In genomic region chr11:59600872-59601271, GRCm38 (mm10) we compare ENCODE assay signal across 30 mouse cellular contexts. TPM values are rescaled to one million over a fixed set of nuclear protein-coding genes. Genes with fewer than 3 reads are reported as not detected.
DNase-seq lines count a peak whose midpoint lies in the region; ATAC-seq and TF ChIP-seq lines count a peak whose summit lies in the region.
"Had no signal": no experiment of that assay in that cellular context is flagged by ENCODE, and none has a peak within 500 bp of the region (broad histone marks: within the 10 kb centered on the region; RNA-seq: fewer than 3 reads in every experiment).

No protein-coding gene starts in this region.

- no peak overlapping the region for H3K4me2 ChIP-seq in lung, postnatal 0 days (replicated peaks; ENCODE audit: low read depth, low read length)
- H3K4me2 ChIP-seq: liver, embryonic 11.5 days; midbrain, embryonic 12.5 days; stomach, embryonic 15.5 days had no signal

- no peak for TF ChIP-seq CTCF in lung, postnatal 0 days (IDR thresholded peaks at IDR 0.05)
- TF ChIP-seq CTCF in lung, adult 2 months (IDR thresholded peaks at IDR 0.05; ENCODE audit: insufficient read depth, low read length): no peak

- H3K9me3 ChIP-seq in lung, postnatal 0 days (ENCODE audit: low read length): no peaks in the 10 kb centered on the region
- H3K9me3 ChIP-seq: forebrain, embryonic 10.5 days; midbrain, embryonic 12.5 days; stomach, embryonic 15.5 days had no signal

- DNase-seq in lung, postnatal 0 days (ENCODE audit: low spot score): peak; percentile 44
- no peak for DNase-seq in lung, adult 2 months
- DNase-seq in urinary bladder, postnatal 14 days (ENCODE audit: low spot score): peak; percentile 58
- DNase-seq in urinary bladder, adult 2 months (ENCODE audit: low spot score): no peak
- DNase-seq in fibroblast of lung, adult 2 months (ENCODE audit: low read depth): peak; percentile 75
- no peak for DNase-seq in testis, postnatal 14 days (ENCODE audit: low spot score)
- no peak for DNase-seq in adrenal gland, postnatal 10 days
- DNase-seq: adrenal gland, postnatal 25 days; B cell, adult 2 months; cerebellum, adult 18-20 months; cerebellum, postnatal 25 days; embryo, embryonic 11 days; gastrocnemius, postnatal 14 days had no signal

- ATAC-seq in lung, postnatal 0 days: peak; percentile 55; the same call in 1 of the 2 replicates
- ATAC-seq: hindbrain, embryonic 16.5 days; intestine, embryonic 16.5 days had no signal

- TF ChIP-seq EP300 in lung, postnatal 0 days (IDR thresholded peaks at IDR 0.05): peak; percentile 47; the same call in 1 of the 2 replicates

- H3K4me1 ChIP-seq in lung, postnatal 0 days (ENCODE audit: insufficient read depth, low read depth, low read length): no peaks in the 10 kb centered on the region
- no peaks in the 10 kb centered on the region for H3K4me1 ChIP-seq in lung, adult 2 months (ENCODE audit: control insufficient read depth, insufficient read depth, low read length)
- H3K4me1 ChIP-seq: forebrain, embryonic 10.5 days; midbrain, embryonic 12.5 days; stomach, embryonic 15.5 days had no signal

- WGBS in lung, postnatal 0 days: 70% methylated on average over 3 of the region's 3 CpGs
- 77% methylated on average over 3 of the region's 3 CpGs for WGBS in lung, adult 2 months

- no peaks in the 10 kb centered on the region for H3K27me3 ChIP-seq in lung, postnatal 0 days (replicated peaks; ENCODE audit: insufficient read depth, low read length)
- H3K27me3 ChIP-seq: midbrain, embryonic 12.5 days; stomach, embryonic 15.5 days had no signal

- no peak overlapping the region for H3K4me3 ChIP-seq in lung, postnatal 0 days (ENCODE audit: low read depth, low read length)
- H3K4me3 ChIP-seq in lung, adult 2 months (replicated peaks; ENCODE audit: extremely low read depth, low read depth, low read length): no peak overlapping the region
- H3K4me3 ChIP-seq: forebrain, embryonic 10.5 days; midbrain, embryonic 12.5 days; stomach, embryonic 15.5 days had no signal

- no peak overlapping the region for H3K27ac ChIP-seq in lung, postnatal 0 days (ENCODE audit: low read length)
- H3K27ac ChIP-seq: forebrain, embryonic 10.5 days; midbrain, embryonic 12.5 days; stomach, embryonic 15.5 days had no signal

- H3K36me3 ChIP-seq in lung, postnatal 0 days (ENCODE audit: insufficient read depth, low read length): no peaks in the 10 kb centered on the region
- H3K36me3 ChIP-seq: forebrain, embryonic 10.5 days; midbrain, embryonic 12.5 days; stomach, embryonic 15.5 days had no signal

- no peak overlapping the region for H3K9ac ChIP-seq in lung, postnatal 0 days (replicated peaks; ENCODE audit: low read depth)
- H3K9ac ChIP-seq: midbrain, embryonic 12.5 days; stomach, embryonic 15.5 days had no signal

- TF ChIP-seq POLR2A in lung, adult 2 months (IDR thresholded peaks at IDR 0.05; ENCODE audit: borderline replicate concordance, extremely low read depth, low read depth, low read length): no peak

RNA-seq across cellular contexts. Expression of gene Olfr223, which starts 7.8 kb away (rescaled TPM):
- not detected in 2 replicates for polyA plus RNA-seq in lung, postnatal 0 days (2015; fragmentation: Nextera tagmentation; extraction: Ambion mirVana)
- not detected in 2 replicates for polyA plus RNA-seq in lung, adult 2 months (2012; rRNA removed)
- not detected in 2 replicates for polyA plus RNA-seq in urinary bladder, adult 2 months (2012; rRNA removed)
- not detected for total RNA-seq in adrenal gland, postnatal 10 days (2021)
- total RNA-seq: adrenal gland, postnatal 25 days; gastrocnemius, postnatal 14 days; heart, adult 18-20 months; hematopoietic stem cell, adult 5-6 weeks; layer of hippocampus, postnatal 10 days; megakaryocyte progenitor cell, adult 5-6 weeks had no signal
- polyA plus RNA-seq: embryonic facial prominence, embryonic 14.5 days; forebrain, embryonic 10.5 days; heart, embryonic 14.5 days; hindbrain, embryonic 16.5 days; intestine, embryonic 16.5 days; kidney, embryonic 16.5 days; large intestine, adult 2 months; limb, embryonic 11.5 days; liver, embryonic 11.5 days; midbrain, embryonic 12.5 days; neural tube, embryonic 14.5 days; spleen, adult 2 months; stomach, embryonic 15.5 days had no signal

RNA-seq across cellular contexts. Expression of gene Olfr222, which starts 24.8 kb away (rescaled TPM):
- polyA plus RNA-seq in lung, postnatal 0 days (2015; fragmentation: Nextera tagmentation; extraction: Ambion mirVana): not detected in 2 replicates
- polyA plus RNA-seq in lung, adult 2 months (2012; rRNA removed): not detected in 2 replicates
- polyA plus RNA-seq in urinary bladder, adult 2 months (2012; rRNA removed): not detected in 2 replicates
- not detected for total RNA-seq in adrenal gland, postnatal 10 days (2021)
- total RNA-seq: adrenal gland, postnatal 25 days; gastrocnemius, postnatal 14 days; heart, adult 18-20 months; hematopoietic stem cell, adult 5-6 weeks; layer of hippocampus, postnatal 10 days; megakaryocyte progenitor cell, adult 5-6 weeks had no signal
- polyA plus RNA-seq: forebrain, embryonic 10.5 days; heart, embryonic 14.5 days; hindbrain, embryonic 16.5 days; intestine, embryonic 16.5 days; kidney, embryonic 16.5 days; large intestine, adult 2 months; limb, embryonic 11.5 days; liver, embryonic 11.5 days; midbrain, embryonic 12.5 days; spleen, adult 2 months; stomach, embryonic 15.5 days had no signal

RNA-seq across cellular contexts. Expression of gene Nlrp3, which starts 59.5 kb away (rescaled TPM):
- polyA plus RNA-seq in lung, postnatal 0 days (2015; fragmentation: Nextera tagmentation; extraction: Ambion mirVana): 0.74 and 1.5 TPM in 2 replicates
- 1.6 and 2.2 TPM in 2 replicates for polyA plus RNA-seq in lung, adult 2 months (2012; rRNA removed)
- polyA plus RNA-seq in urinary bladder, adult 2 months (2012; rRNA removed): 0.70 and 0.75 TPM in 2 replicates
- under 1 TPM; 0.42 to 0.51 TPM for total RNA-seq in adrenal gland, postnatal 10 days (2021)
- polyA plus RNA-seq: limb, embryonic 11.5 days had no signal

Comparison
In these comparisons a context has a peak if more than half of its experiments do, and no peak if none do; other contexts are left out.
1. DNase-seq: peak in lung, postnatal 0 days (single experiment), urinary bladder, postnatal 14 days (single experiment) and fibroblast of lung, adult 2 months (single experiment); none in lung, adult 2 months (single experiment), urinary bladder, adult 2 months (single experiment), testis, postnatal 14 days (single experiment) and adrenal gland, postnatal 10 days (single experiment).